Mouse (Mus musculus): ENCODE results near the gene Prcp. TPM values are rescaled to one million over a fixed set of nuclear protein-coding genes. Genes with fewer than 3 reads are reported as not detected.

Prcp gene
- polyA plus RNA-seq (2017; shearing (Covaris generic)) = 20.5 TPM

GRCm38 (mm10) chr7:92874116-92874675 lies at the start of gene Prcp, which contains the start of gene Ddias:
Gene Prcp (plus strand): TSS chr7:92874470.
Gene Ddias (minus strand): TSS chr7:92874247.

Other genes starting within 250 kb of the Prcp start
- gene Ankrd42, start 237.3 kb upstream of the Prcp start, polyA plus RNA-seq (2017; shearing (Covaris generic)) = 0.15 TPM
- gene Pcf11, start 204.5 kb upstream of the Prcp start, polyA plus RNA-seq (2017; shearing (Covaris generic)) = 28.5 TPM
- gene Rab30, start 132.9 kb upstream of the Prcp start, polyA plus RNA-seq (2017; shearing (Covaris generic)) = 0.68 TPM
- 4.7 TPM for gene Ddias, start 223 bp upstream of the Prcp start, polyA plus RNA-seq (2017; shearing (Covaris generic))
- not detected for gene Fam181b, start 205.4 kb downstream of the Prcp start, polyA plus RNA-seq (2017; shearing (Covaris generic))